Mouse (Mus musculus): Measurements from ENCODE around the gene Kif5a. TPM values are rescaled to one million over a fixed set of nuclear protein-coding genes. Genes with fewer than 3 reads are reported as not detected.
A peak's percentile ranks its signal among the peaks of the same experiment; 100 is the strongest.

The Kif5a gene
- polyA plus RNA-seq, 1 experiment from 2014 or later: 2.3 TPM

GRCm38 (mm10) chr10:127286730-127287129 is 23.6 kb upstream of the Kif5a start:
- peaks cover 40% of the 10 kb centered on the region for H3K36me3 ChIP-seq (ENCODE audit: control insufficient read depth, insufficient read depth, low read length)
- 45% methylated on average over 7 of the region's 7 CpGs for WGBS
- no peak for TF ChIP-seq CTCF (IDR thresholded peaks at IDR 0.05; ENCODE audit: low read depth)
- no peak for TF ChIP-seq EP300 (optimal IDR thresholded peaks at IDR 0.05)
- ATAC-seq (ENCODE audit: low FRiP score, low TSS enrichment) (no peak), DNase-seq (ENCODE audit: low spot score) (no peak)
- H3K9me3 ChIP-seq (ENCODE audit: control insufficient read depth, low read length): no peaks in the 10 kb centered on the region
- peak overlapping the region; percentile 23 for H3K9ac ChIP-seq (ENCODE audit: low read length)
- peaks cover 8% of the 10 kb centered on the region for H3K4me1 ChIP-seq (replicated peaks; ENCODE audit: control insufficient read depth, insufficient read depth)
- no peaks in the 10 kb centered on the region for H3K27me3 ChIP-seq (ENCODE audit: control insufficient read depth, insufficient read depth, low read length)
- H3K4me2 ChIP-seq (replicated peaks; ENCODE audit: low read depth): peak overlapping the region; percentile 79
- H3K27ac ChIP-seq (replicated peaks): no peak overlapping the region; the same call in 1 of the 2 replicates
- H3K4me3 ChIP-seq (ENCODE audit: low read depth, low read length): no peak overlapping the region

- 65% methylated on average over 6 of the region's 7 CpGs for WGBS
- no peak for ATAC-seq (ENCODE audit: low FRiP score, low TSS enrichment)
- no peaks in the 10 kb centered on the region for H3K27me3 ChIP-seq (ENCODE audit: control insufficient read depth, insufficient read depth, low read length)
- H3K9me3 ChIP-seq (ENCODE audit: control insufficient read depth, low read length): no peaks in the 10 kb centered on the region
- H3K27ac ChIP-seq (replicated peaks): no peak overlapping the region
- no peak overlapping the region for H3K4me2 ChIP-seq (replicated peaks; ENCODE audit: low read depth)
- no peak overlapping the region for H3K9ac ChIP-seq (ENCODE audit: low read length)
- DNase-seq (ENCODE audit: low spot score): no peak
- peaks cover 5% of the 10 kb centered on the region for H3K4me1 ChIP-seq (replicated peaks; ENCODE audit: control insufficient read depth, insufficient read depth)
- H3K4me3 ChIP-seq (ENCODE audit: low read depth, low read length): no peak overlapping the region
- TF ChIP-seq CTCF (IDR thresholded peaks at IDR 0.05; ENCODE audit: low read depth) (no peak), EP300 (optimal IDR thresholded peaks at IDR 0.05) (no peak)
- peaks cover 42% of the 10 kb centered on the region for H3K36me3 ChIP-seq (ENCODE audit: control insufficient read depth, insufficient read depth, low read length)
These were observed 23.0 kb upstream of the Kif5a start for GRCm38 (mm10) chr10:127286194-127286593.

- TF ChIP-seq EP300 (optimal IDR thresholded peaks at IDR 0.05) (no peak), CTCF (IDR thresholded peaks at IDR 0.05; ENCODE audit: low read depth) (no peak)
- Histone ChIP-seq H3K4me3 (ENCODE audit: low read depth, low read length) (no peak overlapping the region), H3K27ac (replicated peaks) (no peak overlapping the region), H3K9me3 (ENCODE audit: control insufficient read depth, low read length) (no peaks in the 10 kb centered on the region), H3K4me2 (replicated peaks; ENCODE audit: low read depth) (no peak overlapping the region), H3K4me1 (replicated peaks; ENCODE audit: control insufficient read depth, insufficient read depth) (peaks cover 5% of the 10 kb centered on the region), H3K36me3 (ENCODE audit: control insufficient read depth, insufficient read depth, low read length) (peaks cover 42% of the 10 kb centered on the region), H3K27me3 (ENCODE audit: control insufficient read depth, insufficient read depth, low read length) (no peaks in the 10 kb centered on the region), H3K9ac (ENCODE audit: low read length) (no peak overlapping the region)
- DNase-seq (ENCODE audit: low spot score) (no peak), ATAC-seq (ENCODE audit: low FRiP score, low TSS enrichment) (no peak)
- WGBS: 80% methylated on average over 13 of the region's 13 CpGs
These were observed 22.5 kb upstream of the Kif5a start for GRCm38 (mm10) chr10:127285644-127286043.

GRCm38 (mm10) chr10:127284724-127285500 is 21.8 kb upstream of the Kif5a start:
- Histone ChIP-seq H3K9me3 (ENCODE audit: control insufficient read depth, low read length) (no peaks in the 10 kb centered on the region), H3K27ac (replicated peaks) (no peak overlapping the region), H3K9ac (ENCODE audit: low read length) (no peak overlapping the region), H3K27me3 (ENCODE audit: control insufficient read depth, insufficient read depth, low read length) (no peaks in the 10 kb centered on the region), H3K36me3 (ENCODE audit: control insufficient read depth, insufficient read depth, low read length) (peaks cover 42% of the 10 kb centered on the region), H3K4me1 (replicated peaks; ENCODE audit: control insufficient read depth, insufficient read depth) (peaks cover 5% of the 10 kb centered on the region), H3K4me2 (replicated peaks; ENCODE audit: low read depth) (no peak overlapping the region), H3K4me3 (ENCODE audit: low read depth, low read length) (no peak overlapping the region)
- no peak for TF ChIP-seq EP300 (optimal IDR thresholded peaks at IDR 0.05)
- no peak for ATAC-seq (ENCODE audit: low FRiP score, low TSS enrichment)
- no peak for DNase-seq (ENCODE audit: low spot score)
- WGBS: 75% methylated on average over 11 of the region's 11 CpGs

- Histone ChIP-seq H3K27ac (replicated peaks) (no peak overlapping the region), H3K4me3 (ENCODE audit: low read depth, low read length) (no peak overlapping the region), H3K27me3 (ENCODE audit: control insufficient read depth, insufficient read depth, low read length) (no peaks in the 10 kb centered on the region), H3K4me2 (replicated peaks; ENCODE audit: low read depth) (no peak overlapping the region), H3K36me3 (ENCODE audit: control insufficient read depth, insufficient read depth, low read length) (peaks cover 44% of the 10 kb centered on the region), H3K9me3 (ENCODE audit: control insufficient read depth, low read length) (no peaks in the 10 kb centered on the region), H3K4me1 (replicated peaks; ENCODE audit: control insufficient read depth, insufficient read depth) (peaks cover 5% of the 10 kb centered on the region), H3K9ac (ENCODE audit: low read length) (no peak overlapping the region)
- no peak for DNase-seq (ENCODE audit: low spot score)
- TF ChIP-seq EP300 (optimal IDR thresholded peaks at IDR 0.05): no peak
- TF ChIP-seq CTCF (IDR thresholded peaks at IDR 0.05; ENCODE audit: low read depth): no peak
- WGBS: 90% methylated on average over 7 of the region's 7 CpGs
- no peak for ATAC-seq (ENCODE audit: low FRiP score, low TSS enrichment)
These were observed 21.0 kb upstream of the Kif5a start for GRCm38 (mm10) chr10:127284105-127284622.

- Histone ChIP-seq H3K27me3 (ENCODE audit: control insufficient read depth, insufficient read depth, low read length) (no peaks in the 10 kb centered on the region), H3K4me3 (ENCODE audit: low read depth, low read length) (no peak overlapping the region), H3K4me1 (replicated peaks; ENCODE audit: control insufficient read depth, insufficient read depth) (peaks cover 5% of the 10 kb centered on the region), H3K4me2 (replicated peaks; ENCODE audit: low read depth) (no peak overlapping the region), H3K27ac (replicated peaks) (no peak overlapping the region), H3K36me3 (ENCODE audit: control insufficient read depth, insufficient read depth, low read length) (peaks cover 51% of the 10 kb centered on the region), H3K9ac (ENCODE audit: low read length) (no peak overlapping the region), H3K9me3 (ENCODE audit: control insufficient read depth, low read length) (no peaks in the 10 kb centered on the region)
- no peak for ATAC-seq (ENCODE audit: low FRiP score, low TSS enrichment)
- WGBS: 63% methylated on average over 13 of the region's 13 CpGs
- no peak for DNase-seq (ENCODE audit: low spot score)
- TF ChIP-seq CTCF (IDR thresholded peaks at IDR 0.05; ENCODE audit: low read depth): no peak
- TF ChIP-seq EP300 (optimal IDR thresholded peaks at IDR 0.05): no peak
These were observed 19.6 kb upstream of the Kif5a start for GRCm38 (mm10) chr10:127282620-127283215.
